Mouse (Mus musculus) testis, adult 2 months (tissue): ENCODE results near the gene Fancl.
A peak's percentile ranks its signal among the peaks of the same experiment; 100 is the strongest.

ENCODE experiments used
- CTCF ChIP-seq: fragments of 200-500 bp; IDR thresholded peaks from 2 replicates; pipeline ENCODE4 v1.5.1; 2012; ENCODE audit warnings: low read depth, mild to moderate bottlenecking, inconsistent platforms, low read length, moderate library complexity; ENCODE audit not compliant: control insufficient read depth, insufficient read depth, insufficient replicate concordance
- POLR2A ChIP-seq: fragments of 200-500 bp; IDR thresholded peaks from 2 replicates; pipeline ENCODE4 v1.6.1; 2012; ENCODE audit warnings: low read depth, mild to moderate bottlenecking, inconsistent platforms, low read length, moderate library complexity; ENCODE audit not compliant: control insufficient read depth

- TF ChIP-seq POLR2A: no peak
- peak; percentile 11; the same call in 1 of the 2 replicates for TF ChIP-seq CTCF
Observed at GRCm38 (mm10) chr11:26513683-26514082, 127.7 kb downstream of the Fancl start.
